Mouse (Mus musculus) layer of hippocampus, postnatal 14 days (tissue): ENCODE data around the gene Anks3. TPM values are rescaled to one million over a fixed set of nuclear protein-coding genes. Genes with fewer than 3 reads are reported as not detected.

Experiments used
- DNase-seq, 2 experiments: peaks; one replicate each; pipeline ENCODE4 v3.0.0; 2021 to 2022; ENCODE audit warnings: low spot score in 2 of 2, mixed read lengths in 1 of 2
- total RNA-seq, 2 experiments: library from RNA; stranded (reverse); gene quantifications; 2 replicates each; pipeline ENCODE4 v1.2.3; 2021

Gene Anks3
- total RNA-seq, 2 experiments from 2014 or later, result 57.1 to 58.6 TPM

GRCm38 (mm10) chr16:4901167-4901566, 62.8 kb downstream of the Anks3 start:
- no peak for DNase-seq

GRCm38 (mm10) chr16:4899711-4900110, 64.3 kb downstream of the Anks3 start:
- no peak for DNase-seq

GRCm38 (mm10) chr16:4898881-4899280, 65.1 kb downstream of the Anks3 start:
- DNase-seq, result no peak

GRCm38 (mm10) chr16:4897146-4897730, 66.8 kb downstream of the Anks3 start:
- no peak for DNase-seq

GRCm38 (mm10) chr16:4896249-4897027, 67.6 kb downstream of the Anks3 start:
- DNase-seq, result no peak

- no peak for DNase-seq
Measured at GRCm38 (mm10) chr16:4894201-4894908, 69.7 kb downstream of the Anks3 start.

GRCm38 (mm10) chr16:4892171-4892570, 71.8 kb downstream of the Anks3 start:
- DNase-seq, result no peak

Other genes with a start within 250 kb of the Anks3 start
- gene Nmral1, start 244.8 kb downstream of the Anks3 start, total RNA-seq, result 10 to 100 TPM; 11.7 to 11.9 TPM
- 10 to 100 TPM; 81.9 to 84.3 TPM for gene Hmox2, start 237.8 kb downstream of the Anks3 start, total RNA-seq
- gene Cdip1, start 173.9 kb downstream of the Anks3 start, total RNA-seq, result 100 to 1,000 TPM; 188 to 191 TPM
- not detected for gene 4930562C15Rik, start 128.8 kb downstream of the Anks3 start, total RNA-seq
- gene Ubald1, start 83.9 kb downstream of the Anks3 start, total RNA-seq, result 10 to 100 TPM; 80.1 to 84.6 TPM
- 100 to 1,000 TPM; 190 to 194 TPM for gene Mgrn1, start 78.0 kb downstream of the Anks3 start, total RNA-seq
- 10 to 100 TPM; 75.5 to 77.1 TPM for gene Nudt16l1, start 25.4 kb downstream of the Anks3 start, total RNA-seq
- gene Sept12, start 33.6 kb upstream of the Anks3 start, total RNA-seq, result not detected
- not detected for gene Smim22, start 43.1 kb upstream of the Anks3 start, total RNA-seq
- 100 to 1,000 TPM; 280 to 286 TPM for gene Rogdi, start 49.3 kb upstream of the Anks3 start, total RNA-seq
- 100 to 1,000 TPM; 132 to 134 TPM for gene Glyr1, start 85.7 kb upstream of the Anks3 start, total RNA-seq
- 10 to 100 TPM; 40.1 to 40.6 TPM for gene Ubn1, start 85.9 kb upstream of the Anks3 start, total RNA-seq
- gene Ppl, start 168.2 kb upstream of the Anks3 start, total RNA-seq, result under 1 TPM; 0.91 to 0.99 TPM
- 1 to 10 TPM; 2.4 to 3.4 TPM for gene Sec14l5, start 182.9 kb upstream of the Anks3 start, total RNA-seq
- 1 to 10 TPM; 8.8 to 9.4 TPM for gene Nagpa, start 239.8 kb upstream of the Anks3 start, total RNA-seq